Mouse (Mus musculus) midbrain, embryonic 11.5 days (tissue): ENCODE results near the gene Zbtb5. TPM values are rescaled to one million over a fixed set of nuclear protein-coding genes. Genes with fewer than 3 reads are reported as not detected.

Source experiments
- ATAC-seq: fragments of 200-750 bp; cut with Nextera tagmentation; 2 replicates; pipeline ENCODE4 v1.8.0; 2017; ENCODE audit warnings: moderate TSS enrichment, moderate library complexity; ENCODE audit not compliant: low FRiP score
- DNase-seq: peaks from one replicate; pipeline ENCODE4 v3.0.0; 2015; ENCODE audit warnings: low spot score; ENCODE audit errors: missing footprints
- H3K27ac ChIP-seq: fragments of 300-500 bp; sonication (generic); 2 replicates; pipeline ENCODE4 v1.5.1; 2014; ENCODE audit warnings: low read depth, low read length
- H3K27me3 ChIP-seq: fragments of 300-500 bp; sonication (generic); 2 replicates; pipeline ENCODE4 v1.6.1; 2014; ENCODE audit warnings: mild to moderate bottlenecking, low read length, moderate library complexity, mixed read lengths; ENCODE audit not compliant: control insufficient read depth, insufficient read depth
- H3K36me3 ChIP-seq: fragments of 300-500 bp; sonication (generic); 2 replicates; pipeline ENCODE4 v1.6.1; 2014; ENCODE audit warnings: mild to moderate bottlenecking, low read length, moderate library complexity, mixed read lengths; ENCODE audit not compliant: control insufficient read depth, insufficient read depth
- H3K4me1 ChIP-seq: fragments of 300-500 bp; sonication (generic); 2 replicates; pipeline ENCODE4 v1.6.1; 2014; ENCODE audit warnings: low read length; ENCODE audit not compliant: control insufficient read depth, insufficient read depth
- H3K4me2 ChIP-seq: fragments of 300-500 bp; sonication (generic); 2 replicates; pipeline ENCODE4 v1.6.1; 2014; ENCODE audit warnings: mild to moderate bottlenecking, moderate library complexity
- H3K4me3 ChIP-seq: fragments of 300-500 bp; sonication (generic); 2 replicates; pipeline ENCODE4 v1.5.1; 2014; ENCODE audit warnings: low read depth, low read length
- H3K9ac ChIP-seq: fragments of 300-500 bp; sonication (generic); 2 replicates; pipeline ENCODE4 v1.6.1; 2014; ENCODE audit warnings: low read length
- H3K9me3 ChIP-seq: fragments of 300-500 bp; sonication (generic); 2 replicates; pipeline ENCODE4 v1.6.1; 2016; ENCODE audit warnings: low read length; ENCODE audit not compliant: control insufficient read depth
- WGBS: fragments of 180-500 bp; shearing (Covaris S2); extraction: QIAGEN DNeasy Blood & Tissue Kit; methylation state at CpG from one replicate; pipeline ENCODE4 v1.1.7; 2014; 5-methylcytosine and 5-hydroxymethylcytosine counted together
- polyA plus RNA-seq: library from polyadenylated mRNA; unstranded; fragments of >200 nt; fragmentation: Nextera tagmentation; extraction: Ambion mirVana; gene quantifications from 2 replicates; pipeline ENCODE4 v1.2.1, GENCODE M21; 2014

The Zbtb5 gene
- polyA plus RNA-seq, 1 experiment from 2014 or later: 41.2 TPM

- no peaks in the 10 kb centered on the region for H3K4me1 ChIP-seq
Observed at GRCm38 (mm10) chr4:44944426-44945075, 67.7 kb downstream of the Zbtb5 start.

DNA sequence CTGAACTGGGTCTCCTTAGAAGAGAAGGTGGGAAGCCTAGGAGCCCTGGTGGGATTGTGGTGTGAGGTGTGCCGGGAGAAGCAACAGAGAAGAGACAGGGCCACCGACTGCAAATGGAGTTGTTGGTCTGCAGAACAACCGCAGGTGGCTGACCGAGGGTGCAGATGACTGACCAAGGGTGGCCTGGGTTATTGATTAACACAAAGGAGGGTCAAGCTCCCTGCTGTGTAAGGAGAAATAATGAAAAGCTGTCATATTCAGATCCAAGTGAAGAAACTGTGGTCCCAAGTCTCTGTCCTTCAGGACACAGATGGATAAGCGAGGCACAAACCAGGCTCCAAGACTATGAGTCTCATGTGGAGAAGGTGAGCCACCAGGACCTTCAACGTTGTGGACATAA lies 68.7 kb downstream of the Zbtb5 start:
- no peaks in the 10 kb centered on the region for H3K36me3 ChIP-seq
- no peak overlapping the region for H3K4me2 ChIP-seq
- ATAC-seq: no peak
- H3K9ac ChIP-seq: no peak overlapping the region
- peak; percentile 2 for DNase-seq
- H3K27me3 ChIP-seq: no peaks in the 10 kb centered on the region
- H3K27ac ChIP-seq: no peak overlapping the region
- H3K9me3 ChIP-seq: no peaks in the 10 kb centered on the region
- WGBS: 81% methylated on average over 6 of the region's 6 CpGs
- no peak overlapping the region for H3K4me3 ChIP-seq
- no peaks in the 10 kb centered on the region for H3K4me1 ChIP-seq

More at GRCm38 (mm10) chr4:44944426-44945075, 67.7 kb downstream of the Zbtb5 start:
- H3K4me2 ChIP-seq: no peak overlapping the region
- 81% methylated on average over 10 of the region's 10 CpGs for WGBS
- H3K9ac ChIP-seq: no peak overlapping the region
- no peaks in the 10 kb centered on the region for H3K9me3 ChIP-seq
- no peak for ATAC-seq
- H3K27me3 ChIP-seq: no peaks in the 10 kb centered on the region
- peak; percentile 59 for DNase-seq
- H3K36me3 ChIP-seq: no peaks in the 10 kb centered on the region
- H3K4me3 ChIP-seq: no peak overlapping the region
- H3K27ac ChIP-seq: no peak overlapping the region

DNA sequence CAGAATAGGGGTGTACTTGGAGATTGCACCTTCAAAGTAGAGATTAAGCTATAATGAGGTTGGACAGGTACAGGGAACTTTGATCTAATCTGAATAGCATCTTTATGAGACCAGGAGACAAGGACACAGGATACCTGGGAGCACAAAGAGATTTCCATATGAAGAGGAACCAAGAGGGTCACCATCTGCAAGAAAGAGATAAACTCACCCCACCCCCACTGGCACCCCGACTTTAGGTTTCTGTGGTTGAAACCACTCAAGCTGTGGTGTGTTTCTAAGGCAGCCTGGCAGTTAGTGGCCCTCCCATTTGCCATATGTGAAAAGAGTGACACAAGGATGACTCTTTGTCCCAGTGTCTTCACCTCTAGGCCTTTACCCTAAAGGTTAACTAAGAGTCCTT lies 70.0 kb downstream of the Zbtb5 start:
- Histone ChIP-seq H3K4me3 (no peak overlapping the region), H3K9ac (no peak overlapping the region), H3K27me3 (no peaks in the 10 kb centered on the region), H3K4me1 (no peaks in the 10 kb centered on the region), H3K4me2 (no peak overlapping the region), H3K36me3 (no peaks in the 10 kb centered on the region), H3K27ac (no peak overlapping the region), H3K9me3 (no peaks in the 10 kb centered on the region)
- DNase-seq (no peak), ATAC-seq (no peak)
- 89% methylated on average over 1 of the region's 1 CpGs for WGBS

Other genes starting within 250 kb of the Zbtb5 start
- 37.4 and 38.2 TPM in 2 replicates for gene Grhpr, start 31.0 kb downstream of the Zbtb5 start, polyA plus RNA-seq
- 51.6 and 56.3 TPM in 2 replicates for gene Polr1e, start 6.2 kb upstream of the Zbtb5 start, polyA plus RNA-seq
- gene Fbxo10, start 72.2 kb upstream of the Zbtb5 start, polyA plus RNA-seq: 5.0 and 5.6 TPM in 2 replicates
- gene Tomm5, start 95.7 kb upstream of the Zbtb5 start, polyA plus RNA-seq: 166 and 185 TPM in 2 replicates
- gene Frmpd1, start 172.5 kb upstream of the Zbtb5 start, polyA plus RNA-seq: 1.0 and 1.3 TPM in 2 replicates